Mouse (Mus musculus): ENCODE measurements around the gene Dbn1. TPM values are rescaled to one million over a fixed set of nuclear protein-coding genes. Genes with fewer than 3 reads are reported as not detected.
A peak's percentile ranks its signal among the peaks of the same experiment; 100 is the strongest.

Gene Dbn1
- polyA plus RNA-seq, 1 experiment from 2014 or later = 153 TPM

DNA sequence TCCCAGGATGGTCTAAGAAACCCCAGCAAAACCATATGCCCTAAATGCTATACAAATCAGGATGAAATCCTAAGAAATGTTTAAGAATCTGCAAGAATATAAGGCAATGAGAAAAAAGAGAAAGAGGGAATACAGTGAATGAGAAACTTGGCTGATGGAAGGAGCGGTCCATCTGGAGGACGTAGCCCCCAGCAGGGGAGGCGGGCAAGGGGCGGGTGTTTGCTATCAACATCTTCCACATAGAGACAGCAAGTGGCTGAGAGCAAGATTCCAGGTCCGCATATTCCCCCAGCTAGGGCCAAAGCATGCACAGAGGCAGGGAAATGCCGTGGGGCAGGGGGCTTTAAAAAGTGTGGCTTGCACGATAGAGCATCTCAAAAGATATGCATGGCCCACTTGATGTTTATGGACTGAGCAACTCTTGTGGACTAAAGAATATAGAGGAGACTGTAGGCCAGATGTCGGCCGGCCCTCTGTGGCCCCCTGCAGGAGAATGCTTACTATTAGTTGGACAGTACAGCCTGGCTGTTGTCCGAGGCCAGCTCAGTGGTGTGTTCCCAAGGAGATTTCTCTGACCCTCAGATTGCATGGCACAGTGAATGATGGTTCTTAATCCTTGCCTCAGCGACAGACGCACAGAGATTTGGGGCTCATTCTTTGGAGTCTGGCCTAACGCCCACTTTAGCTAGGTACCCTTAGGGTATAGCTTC lies 18.9 kb downstream of the Dbn1 start:
- H3K27me3 ChIP-seq (ENCODE audit: insufficient read depth, low read length) = peaks cover 1% of the 10 kb centered on the region; the same call in 1 of the 2 replicates
- H3K36me3 ChIP-seq (ENCODE audit: insufficient read depth) = peaks cover 6% of the 10 kb centered on the region; the same call in 1 of the 2 replicates
- H3K9me3 ChIP-seq (ENCODE audit: low read depth, low read length) = no peaks in the 10 kb centered on the region
- no peak overlapping the region for H3K4me2 ChIP-seq
- H3K4me1 ChIP-seq (ENCODE audit: insufficient read depth) = peaks cover 6% of the 10 kb centered on the region; the same call in 1 of the 2 replicates
- peak; percentile 80 for DNase-seq
- H3K27ac ChIP-seq (ENCODE audit: low read depth) = no peak overlapping the region
- TF ChIP-seq CTCF (IDR thresholded peaks at IDR 0.05; ENCODE audit: low read depth) = peak; percentile 65
- WGBS = 37% methylated on average over 13 of the region's 13 CpGs
- no peak overlapping the region for H3K4me3 ChIP-seq (ENCODE audit: low read depth, low read length)
- ATAC-seq (ENCODE audit: insufficient read depth) = no peak
- no peak overlapping the region for H3K9ac ChIP-seq

DNA sequence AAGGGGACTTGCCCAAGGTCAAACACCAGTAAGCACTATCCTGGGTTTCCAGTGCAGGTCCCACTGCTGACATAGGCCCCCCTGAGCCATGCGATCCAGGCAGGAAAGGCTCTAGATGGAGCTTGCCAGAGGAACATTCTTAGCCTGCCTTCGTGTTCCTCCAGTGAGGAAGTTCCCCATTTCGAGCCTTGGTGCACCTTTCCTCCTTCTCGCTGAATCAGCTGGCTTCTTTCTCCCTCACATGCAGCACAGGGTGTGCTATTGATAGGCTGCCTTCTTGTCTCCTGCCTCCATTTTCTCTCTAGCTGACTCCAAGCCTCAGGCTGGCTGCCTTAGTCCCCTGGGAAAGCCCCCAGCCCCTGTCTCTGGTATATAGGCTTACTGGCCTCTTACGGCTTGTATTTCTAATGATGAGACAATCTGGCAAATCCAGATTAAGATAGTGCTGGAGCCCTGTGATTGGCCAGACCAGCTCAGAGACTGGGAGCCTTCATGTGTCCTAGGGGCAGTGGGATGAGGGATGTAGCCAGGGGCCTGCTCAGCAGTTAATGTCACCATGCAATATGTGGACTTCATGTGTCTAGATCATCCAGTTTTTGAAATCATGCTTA lies 22.0 kb downstream of the Dbn1 start:
- WGBS = 65% methylated on average over 5 of the region's 5 CpGs
- ATAC-seq (ENCODE audit: insufficient read depth) = no peak

DNA sequence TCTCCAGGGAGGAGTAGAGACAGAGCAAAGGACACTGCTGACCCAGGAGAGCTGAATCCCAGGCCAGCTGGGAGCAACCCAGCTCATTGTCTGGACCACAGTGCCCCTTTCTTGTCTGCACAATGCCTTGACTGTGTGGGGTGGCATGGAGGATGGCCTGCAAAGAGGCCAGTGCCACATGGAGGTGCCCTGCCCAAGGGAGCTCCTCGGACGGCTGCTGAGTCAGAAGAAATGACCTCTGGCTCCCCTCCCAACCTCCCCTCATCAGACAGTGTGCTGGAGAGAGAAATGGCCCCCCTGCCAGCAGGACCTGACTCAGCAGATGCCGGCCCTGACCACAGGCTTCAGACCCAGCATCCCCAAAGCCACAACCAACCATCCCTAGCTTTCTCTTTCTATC lies 22.7 kb downstream of the Dbn1 start:
- H3K9ac ChIP-seq = peak overlapping the region; percentile 71

More for the DNA sequence above, 22.0 kb downstream of the Dbn1 start:
- H3K9me3 ChIP-seq (ENCODE audit: low read depth, low read length) = no peaks in the 10 kb centered on the region
- no peaks in the 10 kb centered on the region; the same call in 1 of the 2 replicates for H3K27me3 ChIP-seq (ENCODE audit: insufficient read depth, low read length)
- H3K4me1 ChIP-seq (ENCODE audit: insufficient read depth) = peaks cover 10% of the 10 kb centered on the region; the same call in 1 of the 2 replicates
- no peak overlapping the region for H3K9ac ChIP-seq
- H3K4me2 ChIP-seq = no peak overlapping the region
- H3K27ac ChIP-seq (ENCODE audit: low read depth) = no peak overlapping the region
- no peak overlapping the region for H3K4me3 ChIP-seq (ENCODE audit: low read depth, low read length)
- H3K36me3 ChIP-seq (ENCODE audit: insufficient read depth) = peaks cover 11% of the 10 kb centered on the region; the same call in 1 of the 2 replicates
- no peak for TF ChIP-seq CTCF (IDR thresholded peaks at IDR 0.05; ENCODE audit: low read depth)
- no peak for DNase-seq

DNA sequence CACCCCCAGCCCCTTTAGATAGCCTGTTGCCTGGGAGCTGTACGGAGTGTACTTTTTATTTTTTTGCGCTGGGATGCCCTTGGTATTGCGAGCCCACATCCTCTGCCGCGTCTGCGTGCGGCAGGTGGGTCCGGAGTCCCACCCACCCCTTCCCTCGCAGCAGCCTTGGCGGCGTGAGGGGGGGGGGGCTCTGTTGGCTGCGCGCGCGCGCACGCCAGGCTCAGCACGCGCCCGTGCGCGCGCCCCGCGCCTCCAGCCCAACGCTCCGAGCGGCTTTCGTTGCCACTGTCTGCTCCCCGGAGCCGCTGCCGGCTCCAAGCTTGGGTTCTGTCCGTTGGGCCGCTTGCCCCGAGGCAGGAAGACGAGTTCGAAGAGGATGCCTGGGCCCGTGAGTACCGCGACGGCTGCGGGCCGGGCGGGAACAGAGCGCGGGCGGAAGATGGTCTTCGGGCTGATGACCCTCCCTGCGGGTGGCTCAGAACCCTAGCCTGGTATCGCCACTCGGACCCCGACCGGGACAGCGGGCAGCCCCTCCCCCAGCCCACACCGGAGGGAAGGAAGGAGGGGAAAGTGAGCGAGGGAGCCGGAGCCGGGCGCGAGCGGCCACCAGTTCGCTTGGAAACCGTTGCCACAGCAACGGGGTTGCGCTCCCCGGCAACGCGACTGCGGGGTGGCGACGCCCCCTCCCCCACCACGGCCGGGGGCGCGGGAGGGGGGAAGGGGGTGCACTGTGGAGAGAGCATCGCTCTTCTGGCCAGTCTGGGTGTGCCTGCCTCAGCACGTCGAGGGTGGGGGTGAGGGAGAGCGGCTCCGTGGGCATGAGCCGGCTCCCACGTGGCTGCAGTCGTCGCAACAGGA lies 23.7 kb downstream of the Dbn1 start, which contains the start of gene Prr7:
Gene Prr7 (plus strand): TSS at position 241 of the 858 bp plus-strand sequence.
- H3K36me3 ChIP-seq (ENCODE audit: insufficient read depth) = peaks cover 28% of the 10 kb centered on the region
- under 1% methylated on average over 82 of the region's 84 CpGs for WGBS
- peak within 1 kb of the TSS; percentile 80; the same call in 1 of the 2 replicates for H3K27ac ChIP-seq (ENCODE audit: low read depth)
- no peaks in the 10 kb centered on the region for H3K9me3 ChIP-seq (ENCODE audit: low read depth, low read length)
- ATAC-seq (ENCODE audit: insufficient read depth) = peak; percentile 61
- H3K4me1 ChIP-seq (ENCODE audit: insufficient read depth) = peaks cover 10% of the 10 kb centered on the region; the same call in 1 of the 2 replicates
- H3K4me2 ChIP-seq = peak within 1 kb of the TSS; percentile 98
- peak within 1 kb of the TSS; percentile 64 for H3K4me3 ChIP-seq (ENCODE audit: low read depth, low read length)
- peak; percentile 80 for DNase-seq
- TF ChIP-seq CTCF (IDR thresholded peaks at IDR 0.05; ENCODE audit: low read depth) = no peak
- H3K9ac ChIP-seq = peak within 1 kb of the TSS; percentile 71
- no peaks in the 10 kb centered on the region; the same call in 1 of the 2 replicates for H3K27me3 ChIP-seq (ENCODE audit: insufficient read depth, low read length)

More for the DNA sequence above, 22.7 kb downstream of the Dbn1 start:
- peaks cover 18% of the 10 kb centered on the region for H3K36me3 ChIP-seq (ENCODE audit: insufficient read depth)
- peak overlapping the region; percentile 64 for H3K4me3 ChIP-seq (ENCODE audit: low read depth, low read length)
- ATAC-seq (ENCODE audit: insufficient read depth) (peak; percentile 18; the same call in 1 of the 2 replicates), DNase-seq (no peak)
- no peaks in the 10 kb centered on the region; the same call in 1 of the 2 replicates for H3K27me3 ChIP-seq (ENCODE audit: insufficient read depth, low read length)
- peak overlapping the region; percentile 98 for H3K4me2 ChIP-seq
- peaks cover 10% of the 10 kb centered on the region; the same call in 1 of the 2 replicates for H3K4me1 ChIP-seq (ENCODE audit: insufficient read depth)
- H3K9me3 ChIP-seq (ENCODE audit: low read depth, low read length) = no peaks in the 10 kb centered on the region
- WGBS = 29% methylated on average over 3 of the region's 3 CpGs
- no peak for TF ChIP-seq CTCF (IDR thresholded peaks at IDR 0.05; ENCODE audit: low read depth)
- no peak overlapping the region for H3K27ac ChIP-seq (ENCODE audit: low read depth)

DNA sequence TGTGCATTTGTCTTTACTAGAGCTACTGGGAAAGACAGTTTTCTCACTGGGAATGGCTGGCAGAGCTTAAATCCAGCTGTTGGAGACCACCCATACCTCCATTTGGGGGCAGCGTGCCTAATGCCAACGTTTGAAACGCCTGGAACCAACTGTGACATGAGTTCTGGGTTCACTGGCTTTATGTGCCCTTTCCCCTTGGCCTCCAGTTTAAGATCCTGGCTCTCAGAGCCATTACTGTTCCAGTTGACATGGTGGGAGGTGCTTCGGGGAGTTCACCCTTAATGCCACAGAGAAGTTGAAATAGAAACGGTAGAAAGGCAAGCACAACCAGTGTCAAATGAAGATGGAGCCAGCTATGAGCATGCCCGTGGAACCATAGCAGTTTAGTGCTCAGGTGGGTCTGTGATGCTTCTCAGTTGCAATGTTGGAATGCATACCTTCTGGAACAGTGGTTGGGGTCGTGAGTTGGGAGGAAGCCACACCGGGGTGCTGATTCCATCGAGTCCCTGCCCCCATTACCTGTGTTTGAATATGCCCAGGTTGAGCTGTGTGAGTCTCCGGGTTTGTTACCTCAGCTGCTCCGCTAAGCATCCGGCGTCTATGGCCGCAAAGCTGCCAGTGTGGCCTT lies 24.4 kb downstream of the Dbn1 start:
- H3K9me3 ChIP-seq (ENCODE audit: low read depth, low read length) = no peaks in the 10 kb centered on the region
- H3K27ac ChIP-seq (ENCODE audit: low read depth) = no peak overlapping the region
- H3K36me3 ChIP-seq (ENCODE audit: insufficient read depth) = peaks cover 35% of the 10 kb centered on the region
- no peaks in the 10 kb centered on the region; the same call in 1 of the 2 replicates for H3K27me3 ChIP-seq (ENCODE audit: insufficient read depth, low read length)
- H3K4me2 ChIP-seq = peak overlapping the region; percentile 98
- H3K4me3 ChIP-seq (ENCODE audit: low read depth, low read length) = peak overlapping the region; percentile 64
- DNase-seq (no peak), ATAC-seq (ENCODE audit: insufficient read depth) (no peak; the same call in 1 of the 2 replicates)
- TF ChIP-seq CTCF (IDR thresholded peaks at IDR 0.05; ENCODE audit: low read depth) = no peak
- 12% methylated on average over 14 of the region's 14 CpGs for WGBS
- H3K4me1 ChIP-seq (ENCODE audit: insufficient read depth) = peaks cover 10% of the 10 kb centered on the region; the same call in 1 of the 2 replicates
- H3K9ac ChIP-seq = peak overlapping the region; percentile 71

DNA sequence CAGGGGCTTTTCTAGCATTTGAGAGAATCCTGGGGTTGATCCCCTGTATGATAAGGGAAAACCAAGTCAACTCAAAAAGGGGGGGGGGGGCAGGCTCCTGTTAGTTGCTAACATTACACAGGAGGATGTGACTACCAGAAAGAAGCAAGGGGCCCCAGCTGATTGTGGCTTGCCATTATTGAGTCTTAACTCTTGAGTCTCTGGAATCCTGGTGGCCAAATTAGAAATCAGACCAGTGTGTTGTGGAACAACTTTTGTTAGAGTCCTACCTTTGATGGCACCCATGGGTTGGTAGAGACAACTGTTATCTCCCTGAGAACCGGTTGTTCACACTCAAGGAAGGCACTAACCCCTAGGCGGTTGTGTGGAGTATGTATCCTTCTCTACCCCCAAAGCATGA lies 24.9 kb downstream of the Dbn1 start:
- H3K4me2 ChIP-seq = no peak overlapping the region
- peaks cover 40% of the 10 kb centered on the region for H3K36me3 ChIP-seq (ENCODE audit: insufficient read depth)
- DNase-seq = no peak
- ATAC-seq (ENCODE audit: insufficient read depth) = no peak
- no peak overlapping the region for H3K4me3 ChIP-seq (ENCODE audit: low read depth, low read length)
- no peak overlapping the region for H3K9ac ChIP-seq
- no peaks in the 10 kb centered on the region for H3K9me3 ChIP-seq (ENCODE audit: low read depth, low read length)
- no peak overlapping the region for H3K27ac ChIP-seq (ENCODE audit: low read depth)
- 50% methylated on average over 2 of the region's 2 CpGs for WGBS
- no peak for TF ChIP-seq CTCF (IDR thresholded peaks at IDR 0.05; ENCODE audit: low read depth)
- peaks cover 10% of the 10 kb centered on the region; the same call in 1 of the 2 replicates for H3K4me1 ChIP-seq (ENCODE audit: insufficient read depth)
- H3K27me3 ChIP-seq (ENCODE audit: insufficient read depth, low read length) = no peaks in the 10 kb centered on the region; the same call in 1 of the 2 replicates
